Comparison of ENCODE assay signal across 7 mouse cellular contexts in genomic region chr7:92742341-92742741, GRCm38 (mm10). TPM values are rescaled to one million over a fixed set of nuclear protein-coding genes. Genes with fewer than 3 reads are reported as not detected.
DNase-seq lines count a peak whose midpoint lies in the region; ATAC-seq and TF ChIP-seq lines count a peak whose summit lies in the region.

No protein-coding gene starts in this region.

- no peak overlapping the region for H3K27ac ChIP-seq in lung, postnatal 0 days (ENCODE audit: low read length)
- H3K27ac ChIP-seq in cortical plate, adult 2 months (ENCODE audit: insufficient read depth, low read length): no peak overlapping the region
- peak overlapping the region; percentile 61; the same call in 1 of the 2 replicates for H3K27ac ChIP-seq in heart, postnatal 0 days (ENCODE audit: low read depth)
- no peak overlapping the region for H3K27ac ChIP-seq in macrophage

- no peaks in the 10 kb centered on the region for H3K27me3 ChIP-seq in lung, postnatal 0 days (replicated peaks; ENCODE audit: insufficient read depth, low read length)
- no peaks in the 10 kb centered on the region for H3K27me3 ChIP-seq in heart, postnatal 0 days (ENCODE audit: control insufficient read depth, insufficient read depth, low read length)

- H3K9me3 ChIP-seq in lung, postnatal 0 days (ENCODE audit: low read length): no peaks in the 10 kb centered on the region
- H3K9me3 ChIP-seq in heart, postnatal 0 days (replicated peaks; ENCODE audit: control insufficient read depth, low read length): no peaks in the 10 kb centered on the region

- WGBS in lung, postnatal 0 days: under 1% methylated on average over 16 of the region's 16 CpGs
- WGBS in heart, postnatal 0 days: under 1% methylated on average over 16 of the region's 16 CpGs
- WGBS in macrophage (ENCODE audit: missing documents): 3% methylated on average over 16 of the region's 16 CpGs

- no peak for ATAC-seq in lung, postnatal 0 days
- no peak for ATAC-seq in heart, postnatal 0 days (ENCODE audit: insufficient read depth, low read depth)

- H3K4me2 ChIP-seq in lung, postnatal 0 days (replicated peaks; ENCODE audit: low read depth, low read length): peak overlapping the region; percentile 81
- H3K4me2 ChIP-seq in heart, postnatal 0 days (ENCODE audit: low read depth, low read length): peak overlapping the region; percentile 74

- peak overlapping the region; percentile 41; the same call in 1 of the 2 replicates for H3K9ac ChIP-seq in lung, postnatal 0 days (replicated peaks; ENCODE audit: low read depth)
- peak overlapping the region; percentile 42 for H3K9ac ChIP-seq in heart, postnatal 0 days (replicated peaks; ENCODE audit: low read depth, low read length)

- peaks cover 3% of the 10 kb centered on the region; the same call in 1 of the 2 replicates for H3K4me1 ChIP-seq in lung, postnatal 0 days (ENCODE audit: insufficient read depth, low read depth, low read length)
- peaks cover 3% of the 10 kb centered on the region for H3K4me1 ChIP-seq in cortical plate, adult 2 months (ENCODE audit: control insufficient read depth, insufficient read depth, low read length)
- peaks cover 25% of the 10 kb centered on the region for H3K4me1 ChIP-seq in heart, postnatal 0 days (ENCODE audit: control insufficient read depth, insufficient read depth)

- TF ChIP-seq POLR2A in cortical plate, adult 2 months (IDR thresholded peaks at IDR 0.05; ENCODE audit: extremely low read depth, insufficient read depth, low read length): no peak

- no peak for DNase-seq in lung, postnatal 0 days (ENCODE audit: low spot score)
- DNase-seq in lung, postnatal 36 days: no peak
- no peak for DNase-seq in heart, postnatal 0 days (ENCODE audit: low spot score)
- no peak for DNase-seq in right cerebral cortex, postnatal 4 days
- no peak for DNase-seq in frontal cortex, postnatal 10 days (ENCODE audit: low spot score in 2 of 2)

- peak overlapping the region; percentile 92 for H3K4me3 ChIP-seq in lung, postnatal 0 days (ENCODE audit: low read depth, low read length)
- peak overlapping the region; percentile 83 for H3K4me3 ChIP-seq in cortical plate, adult 2 months (ENCODE audit: insufficient read depth, low read length)
- peak overlapping the region; percentile 88 for H3K4me3 ChIP-seq in heart, postnatal 0 days (ENCODE audit: low read depth, low read length)
- H3K4me3 ChIP-seq in macrophage (ENCODE audit: inconsistent target): peak overlapping the region; percentile 95; the same call in 1 of the 2 replicates

- H3K79me2 ChIP-seq in macrophage (ENCODE audit: inconsistent target): peaks cover 22% of the 10 kb centered on the region

- TF ChIP-seq EP300 in lung, postnatal 0 days (IDR thresholded peaks at IDR 0.05): no peak
- TF ChIP-seq EP300 in heart, postnatal 0 days (IDR thresholded peaks at IDR 0.05; ENCODE audit: low read depth): no peak

- H3K36me3 ChIP-seq in lung, postnatal 0 days (ENCODE audit: insufficient read depth, low read length): no peaks in the 10 kb centered on the region
- no peaks in the 10 kb centered on the region; the same call in 1 of the 2 replicates for H3K36me3 ChIP-seq in heart, postnatal 0 days (replicated peaks; ENCODE audit: control insufficient read depth, insufficient read depth, low read length)
- H3K36me3 ChIP-seq in macrophage (ENCODE audit: inconsistent target): no peaks in the 10 kb centered on the region

- no peak for TF ChIP-seq CTCF in lung, postnatal 0 days (IDR thresholded peaks at IDR 0.05)
- no peak for TF ChIP-seq CTCF in cortical plate, adult 2 months (IDR thresholded peaks at IDR 0.05; ENCODE audit: extremely low read depth, insufficient read depth, low read length)
- no peak for TF ChIP-seq CTCF in heart, postnatal 0 days (IDR thresholded peaks at IDR 0.05; ENCODE audit: low read depth)

RNA-seq across cellular contexts. Expression of gene Rab30, which starts 0.9 kb away (rescaled TPM):
- polyA plus RNA-seq in lung, postnatal 0 days (2015; fragmentation: Nextera tagmentation; extraction: Ambion mirVana): 3.1 and 4.0 TPM in 2 replicates
- polyA plus RNA-seq in cortical plate, adult 2 months (2012; rRNA removed): 15.3 and 15.4 TPM in 2 replicates
- 2.7 and 6.1 TPM in 2 replicates for total RNA-seq in heart, postnatal 0 days (2014; rRNA removed; ENCODE audit: low replicate concordance)
- polyA plus RNA-seq in heart, postnatal 0 days (2015; fragmentation: Nextera tagmentation; extraction: Ambion mirVana): 7.2 and 7.3 TPM in 2 replicates
- 1 to 10 TPM in 1 of 26 experiments, under 1 TPM in 8, not detected in 17; 0.06 to 2.5 (median 0.18) TPM for total RNA-seq in macrophage (2018; cell fraction: chromatin; rRNA removed)
- under 1 TPM in 21 of 26 experiments, not detected in 5; 0.03 to 0.50 (median 0.15) TPM for total RNA-seq in macrophage (2018; cell fraction: cytosol; rRNA removed)
- 1 to 10 TPM in 1 of 26 experiments, under 1 TPM in 13, not detected in 12; 0.05 to 1.2 (median 0.15) TPM for total RNA-seq in macrophage (2018; cell fraction: nucleus; rRNA removed)
- 0.19 TPM in 1 of 3 replicates, not detected in the others for polyA plus RNA-seq in macrophage (2018)
